Mouse (Mus musculus) stomach, adult 2 months (tissue): ENCODE measurements around the gene Gm45716. TPM values are rescaled to one million over a fixed set of nuclear protein-coding genes. Genes with fewer than 3 reads are reported as not detected.

Source experiments
- polyA plus RNA-seq: library from polyadenylated mRNA; depleted of rRNA; stranded (reverse); fragments of >200 nt; gene quantifications from 2 replicates; pipeline ENCODE4 v1.2.3, GENCODE M21; 2012; rRNA removed

Gene Gm45716
- polyA plus RNA-seq, result 0.08 and 0.28 TPM in 2 replicates

DNA sequence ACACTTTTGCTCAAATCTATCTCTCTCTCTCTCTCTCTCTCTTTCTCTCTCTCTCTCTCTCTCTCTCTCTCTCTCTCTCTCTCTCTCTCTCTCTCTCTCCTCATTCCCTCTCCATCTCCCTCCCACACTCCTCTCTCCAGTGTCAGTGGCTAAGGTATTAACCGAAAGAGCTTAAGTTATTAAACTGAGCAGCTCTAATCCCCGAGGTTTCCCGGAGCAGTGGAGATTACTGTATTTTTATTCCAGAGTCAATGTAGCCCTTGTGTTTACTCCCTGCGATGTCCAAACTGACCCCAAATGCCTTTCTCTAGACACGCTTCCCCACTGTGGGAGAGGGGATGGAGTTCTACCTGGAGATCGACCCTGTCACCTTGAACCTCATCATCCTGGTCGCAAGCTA, at the start of gene Gm45716:
Gm45716 (plus strand) TSS at position 243 of the 400 bp plus-strand sequence.

DNA sequence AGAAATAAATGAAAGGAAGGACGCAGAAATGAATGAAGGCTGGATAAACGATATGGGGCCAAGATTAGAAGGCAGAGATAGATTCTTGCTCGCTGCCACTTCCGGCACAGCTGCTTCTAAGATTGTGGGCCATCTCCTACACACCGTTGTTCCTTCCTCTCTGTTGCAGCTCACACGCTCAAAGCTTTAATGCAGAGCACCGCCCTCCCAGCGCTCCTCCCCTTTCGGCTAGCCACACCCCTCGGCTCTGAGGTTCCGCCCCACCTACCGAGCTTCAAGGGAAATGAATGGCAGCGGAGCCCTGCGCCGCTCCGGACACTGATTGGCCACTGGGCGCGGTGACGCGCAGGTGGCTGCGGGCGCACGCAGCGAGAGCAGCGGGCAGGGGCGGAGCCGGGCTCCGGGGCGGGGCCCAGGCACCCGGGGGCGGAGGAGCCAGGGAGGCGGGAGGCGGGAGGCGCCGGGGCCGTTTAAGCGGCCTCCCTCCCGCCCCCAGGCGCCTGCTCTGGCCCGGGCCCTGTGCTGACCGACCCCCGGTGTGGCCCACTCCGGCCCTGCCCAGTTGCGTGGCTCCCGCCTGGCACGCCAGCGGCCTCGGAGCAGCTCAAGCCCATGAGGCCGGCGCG, 61.7 kb downstream of the Gm45716 start, which contains the start of gene Mmd:
Mmd (plus strand) TSS at position 432 of the 626 bp plus-strand sequence.

Other genes starting within 250 kb of the Gm45716 start
- 0.48 and 0.52 TPM in 2 replicates for gene Pctp, start 184.8 kb upstream of the Gm45716 start, polyA plus RNA-seq
- 1.7 and 2.3 TPM in 2 replicates for gene Tmem100, start 157.3 kb upstream of the Gm45716 start, polyA plus RNA-seq
- gene Mmd, start 61.8 kb downstream of the Gm45716 start, polyA plus RNA-seq, result 5.6 and 13.6 TPM in 2 replicates
- gene Hlf, start 203.2 kb downstream of the Gm45716 start, polyA plus RNA-seq, result 1.2 and 2.1 TPM in 2 replicates